Mouse (Mus musculus): ENCODE measurements around the gene Zcchc14.

Gene Zcchc14

GRCm38 (mm10) chr8:121663101-121663500 is 10.4 kb upstream of the Zcchc14 start:
- DNase-seq: no peak

- no peak for DNase-seq
These were observed 9.1 kb upstream of the Zcchc14 start for GRCm38 (mm10) chr8:121661631-121662357.

GRCm38 (mm10) chr8:121660602-121661001 is 7.9 kb upstream of the Zcchc14 start:
- peak; percentile 47 to 51 for DNase-seq

- DNase-seq: peak in 1 of 2 experiments; percentile 35
These were observed 2.3 kb upstream of the Zcchc14 start for GRCm38 (mm10) chr8:121654966-121655494.

DNA sequence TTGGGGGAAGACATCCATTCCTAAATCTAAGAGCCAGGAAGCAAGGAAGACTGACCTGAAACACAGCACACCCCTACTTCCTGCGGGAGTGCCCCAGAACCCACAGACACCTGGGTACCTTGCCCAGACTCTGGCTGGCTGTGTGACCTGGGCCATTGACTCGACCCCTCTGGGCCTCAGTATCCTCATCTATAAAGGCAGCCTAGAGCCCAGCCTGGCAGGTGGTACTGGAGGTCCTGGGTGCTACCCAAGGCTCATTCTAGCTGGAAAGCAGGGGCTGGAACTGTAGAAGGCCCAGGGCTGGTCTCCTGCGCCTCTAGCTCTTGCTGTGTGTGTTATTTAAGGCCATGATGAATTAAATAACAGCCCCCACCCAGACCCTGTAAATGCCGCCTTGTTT is 1.4 kb upstream of the Zcchc14 start:
- no peak for DNase-seq

DNA sequence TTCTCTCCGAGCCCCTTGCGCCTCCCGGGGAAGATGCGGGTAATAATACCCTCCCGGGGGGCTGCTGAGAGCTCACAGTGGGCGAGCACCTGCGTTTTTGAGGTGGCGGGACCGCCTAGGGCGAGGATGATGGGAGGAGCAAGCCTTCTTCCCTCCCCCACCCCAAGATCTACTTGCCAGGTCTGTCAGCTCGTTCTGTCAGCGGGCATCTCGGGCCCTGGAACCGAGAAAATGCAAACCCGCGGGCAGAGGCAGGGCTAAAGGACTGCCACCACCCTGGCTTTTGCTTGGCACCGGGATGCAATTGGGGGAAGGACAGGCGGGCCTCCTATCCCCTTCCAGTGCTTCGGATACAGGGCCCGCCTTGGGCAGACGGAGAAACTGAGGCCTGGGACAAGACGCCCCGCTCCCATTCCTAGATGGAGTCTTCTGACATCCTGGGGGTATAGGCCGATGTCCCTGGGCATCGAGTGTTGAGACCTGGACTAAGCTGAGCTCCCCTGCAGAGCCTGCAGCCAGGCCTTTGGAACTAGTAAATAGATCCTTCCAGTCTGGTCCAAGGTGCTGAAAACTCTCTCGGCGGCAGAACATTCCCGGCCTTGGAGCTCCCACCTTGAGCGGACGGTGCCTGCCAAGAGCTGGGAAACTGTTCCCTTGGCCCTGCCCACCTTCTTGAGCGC is 779 bp upstream of the Zcchc14 start:
- DNase-seq: peak in 1 of 2 experiments; percentile 70

DNA sequence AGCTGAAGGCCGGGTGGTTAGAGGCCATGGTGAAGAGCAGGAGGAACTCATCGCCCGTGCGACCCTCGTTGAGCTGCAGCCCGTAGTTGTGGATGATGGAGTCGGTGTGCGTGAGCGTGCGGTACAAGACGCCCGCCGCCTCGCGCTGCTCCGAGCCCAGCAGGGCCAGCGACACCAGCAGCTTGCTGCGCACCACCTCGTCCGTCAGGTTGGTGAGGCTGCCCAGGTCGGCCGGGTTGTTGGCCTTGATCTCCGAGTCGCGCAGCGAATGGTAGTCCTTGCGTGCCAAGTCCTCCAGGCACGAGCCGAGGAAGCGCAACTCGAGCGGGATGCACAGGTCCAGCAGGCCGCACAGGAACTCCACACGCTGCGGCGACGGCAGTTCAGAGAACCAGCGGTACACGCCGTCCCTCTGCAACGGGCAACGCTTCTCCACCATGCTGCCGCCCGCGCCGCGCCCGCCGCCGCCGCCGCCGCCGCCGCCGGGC is 783 bp downstream of the Zcchc14 start:
- peak; percentile 65 to 77 for DNase-seq

DNA sequence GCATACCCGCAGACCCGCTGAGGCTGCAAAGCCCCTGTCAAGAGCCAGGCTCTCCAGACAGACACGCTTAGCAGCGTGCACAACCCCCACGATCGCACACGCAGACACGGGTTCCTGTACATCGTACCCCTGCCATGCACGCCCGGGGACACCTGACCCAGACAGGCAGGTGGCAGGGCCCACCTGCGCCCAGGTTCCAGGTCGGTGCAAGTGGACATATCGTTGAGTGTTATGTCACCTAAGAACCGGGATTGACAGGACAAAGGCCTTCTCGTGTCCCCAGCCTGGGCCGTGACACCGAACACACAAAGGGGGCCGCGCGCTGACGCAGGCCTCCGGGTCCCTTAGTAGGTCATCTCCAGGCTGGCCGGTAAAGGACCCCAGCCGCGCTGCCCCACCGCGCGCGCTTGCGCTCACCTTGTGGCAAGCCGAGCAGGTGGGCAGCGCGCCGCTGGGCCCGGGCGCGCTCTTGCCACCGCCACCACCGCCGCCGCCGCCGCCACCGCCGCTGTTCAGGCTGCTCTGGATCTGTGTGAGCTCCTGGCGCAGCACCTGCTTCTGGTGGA is 1.3 kb downstream of the Zcchc14 start:
- peak in 1 of 2 experiments; percentile 43 for DNase-seq

GRCm38 (mm10) chr8:121650389-121651307 is 2.1 kb downstream of the Zcchc14 start:
- no peak for DNase-seq

DNA sequence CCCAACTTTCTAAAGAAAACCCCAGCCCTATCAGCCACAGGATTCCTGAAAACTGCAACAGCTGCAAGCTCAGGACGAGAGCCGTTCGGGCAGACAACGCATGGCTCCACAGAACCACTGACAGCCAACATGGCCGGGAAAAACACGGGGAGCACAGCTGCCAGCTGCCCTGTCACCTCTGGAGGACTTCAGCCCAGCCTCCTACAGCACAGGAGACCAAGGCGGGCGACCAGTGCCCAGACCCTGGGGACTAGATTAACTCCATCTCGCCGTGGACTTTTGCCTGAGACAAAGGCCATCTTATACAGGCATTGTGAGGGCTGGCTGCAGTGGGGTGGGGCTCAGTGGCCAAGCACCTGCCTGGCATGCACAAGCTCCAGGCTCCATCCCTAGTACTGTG is 2.8 kb downstream of the Zcchc14 start:
- DNase-seq: no peak

DNA sequence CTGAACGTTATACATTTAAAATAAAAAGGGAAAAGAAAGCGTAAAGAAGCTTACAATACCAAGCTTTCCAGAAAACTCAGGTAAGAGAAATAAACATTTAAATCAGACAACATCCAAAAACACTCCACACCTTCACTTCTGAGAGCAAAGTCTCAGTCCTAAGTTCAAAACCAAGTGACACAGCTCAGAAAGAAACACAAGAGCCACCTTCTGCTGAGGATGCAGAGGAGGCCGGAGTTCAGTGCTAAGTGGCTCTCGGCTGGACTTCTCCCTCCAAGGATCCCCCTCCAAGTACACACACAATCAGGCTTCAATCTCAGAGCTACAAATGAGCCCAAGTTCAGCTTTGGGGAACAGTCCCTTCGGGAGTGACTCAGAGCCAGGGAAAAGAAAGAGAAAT is 3.3 kb downstream of the Zcchc14 start:
- no peak for DNase-seq

DNA sequence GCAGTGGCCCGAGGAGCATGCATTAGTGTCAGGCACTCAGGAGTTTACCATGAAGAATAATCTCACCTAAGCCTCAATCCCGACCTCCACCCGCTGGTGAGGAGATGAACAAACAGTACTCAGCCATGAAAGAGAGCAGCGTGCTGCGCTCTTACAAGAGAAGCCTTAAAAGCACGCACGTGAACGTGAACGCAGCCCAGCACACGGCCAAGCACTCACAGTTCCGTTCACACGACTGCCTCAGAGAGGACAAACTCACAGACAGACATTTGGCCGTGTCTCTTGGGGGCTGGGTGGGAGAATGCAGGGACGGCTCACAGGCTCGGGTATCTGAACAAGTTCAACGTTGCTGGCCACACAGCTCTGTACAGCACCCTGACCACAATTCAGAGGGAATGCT is 4.2 kb downstream of the Zcchc14 start:
- no peak for DNase-seq

- DNase-seq: no peak
These were observed 5.0 kb downstream of the Zcchc14 start for GRCm38 (mm10) chr8:121647511-121648215.

DNA sequence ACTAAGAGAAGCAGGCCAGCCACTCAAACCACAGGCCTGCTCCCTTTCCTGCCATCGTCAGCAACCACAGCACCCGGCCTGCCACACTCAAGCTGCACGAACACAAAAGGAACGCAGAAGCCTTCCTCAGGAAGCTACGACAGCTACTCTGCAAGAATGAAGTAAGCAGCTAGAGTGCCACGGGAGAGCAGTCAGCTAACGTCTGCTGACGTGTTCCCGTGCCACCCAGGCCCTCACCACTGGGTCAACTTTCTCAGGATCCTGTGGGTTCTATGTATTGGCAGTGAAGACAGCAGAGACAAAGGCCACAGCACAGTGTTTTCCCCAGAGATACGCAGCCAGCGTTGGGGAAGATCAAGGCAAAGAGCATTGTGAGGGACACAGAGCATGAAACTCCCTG is 9.3 kb downstream of the Zcchc14 start:
- no peak for DNase-seq

GRCm38 (mm10) chr8:121642804-121643203 is 9.9 kb downstream of the Zcchc14 start:
- DNase-seq: peak in 1 of 2 experiments; percentile 50

DNA sequence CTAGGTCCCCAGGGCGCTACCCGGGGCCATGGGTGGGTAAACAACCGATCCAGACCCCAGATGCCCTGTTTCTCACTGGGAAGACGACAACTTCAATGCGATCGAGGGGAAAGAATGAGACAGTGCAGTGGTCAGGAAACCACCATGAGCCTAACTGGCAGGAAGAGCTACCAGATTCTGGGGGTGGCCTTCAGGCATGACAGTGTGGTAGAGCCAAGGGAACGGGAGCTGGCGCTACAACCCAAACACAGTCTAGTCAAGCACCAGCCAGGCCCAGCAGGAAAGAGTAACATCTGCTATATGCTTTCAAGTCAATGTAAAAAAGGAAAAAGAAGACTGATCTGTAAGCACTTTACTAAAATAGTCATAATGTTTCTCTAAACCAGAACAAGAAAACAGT is 16.5 kb downstream of the Zcchc14 start:
- no peak for DNase-seq

DNA sequence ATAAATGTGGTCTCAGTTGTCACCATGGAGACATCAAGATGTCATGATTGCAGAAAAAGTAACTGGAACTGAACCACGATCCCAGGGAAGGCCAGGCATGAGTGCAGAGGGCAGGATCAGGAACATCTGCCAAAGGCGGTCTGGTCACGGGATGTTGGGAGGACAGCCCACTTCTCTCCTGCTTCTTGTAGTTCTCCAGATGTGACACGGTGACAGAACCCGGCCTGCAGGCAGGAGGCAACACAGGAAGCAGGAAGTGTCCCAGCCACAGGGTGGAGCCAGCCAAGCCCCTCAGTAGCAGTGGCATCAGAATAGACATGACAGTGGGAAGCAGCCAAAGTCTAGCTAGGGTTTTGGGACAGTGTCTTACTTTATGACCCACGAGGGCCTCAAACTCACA is 17.2 kb downstream of the Zcchc14 start:
- DNase-seq: no peak

DNA sequence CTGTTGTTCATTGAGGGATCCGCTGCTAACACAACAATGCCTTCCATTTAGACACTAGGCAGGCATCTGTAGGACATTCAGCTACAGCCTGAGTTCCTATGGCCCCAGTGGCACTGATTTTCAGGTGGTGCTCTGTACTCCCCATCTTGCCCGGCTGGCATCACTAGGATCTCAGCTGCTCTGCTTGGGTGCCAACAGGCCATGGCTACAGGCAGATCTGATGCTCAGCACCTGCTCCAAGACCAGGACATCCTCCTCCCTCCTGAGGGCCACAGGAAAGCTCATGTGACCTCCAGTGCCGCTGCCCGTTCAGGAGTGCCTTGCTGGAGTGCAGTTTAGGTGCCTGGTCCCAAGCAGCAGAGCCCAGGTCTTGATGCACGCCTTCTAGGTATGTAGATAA is 20.3 kb downstream of the Zcchc14 start:
- DNase-seq: peak in 1 of 2 experiments; percentile 57

- DNase-seq: no peak
These were observed 21.0 kb downstream of the Zcchc14 start for GRCm38 (mm10) chr8:121631645-121632071.

- no peak for DNase-seq
These were observed 24.0 kb downstream of the Zcchc14 start for GRCm38 (mm10) chr8:121628681-121629080.

DNA sequence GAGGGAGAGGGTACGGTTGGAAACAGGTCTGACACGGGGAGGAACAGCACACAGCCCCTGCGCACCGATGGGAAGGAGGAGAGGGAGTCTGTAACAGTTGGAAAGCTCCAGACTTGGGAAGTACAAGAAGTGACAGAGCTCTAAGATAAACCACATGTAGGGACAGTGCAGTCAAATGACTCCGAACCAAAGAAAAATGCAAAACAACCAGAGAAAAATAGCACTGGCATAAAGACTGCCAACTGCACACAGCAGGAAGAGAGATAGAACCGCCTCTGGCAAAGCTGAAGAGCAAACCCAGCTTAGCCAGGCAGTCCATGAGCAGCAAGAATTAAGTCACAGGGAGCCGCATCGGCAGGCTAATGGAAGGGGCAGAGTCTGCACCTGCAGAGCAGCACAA is 29.7 kb downstream of the Zcchc14 start:
- no peak for DNase-seq

GRCm38 (mm10) chr8:121621879-121622278 is 30.8 kb downstream of the Zcchc14 start:
- DNase-seq: peak in 1 of 2 experiments; percentile 52
